Mouse (Mus musculus): ENCODE results near the gene Prkca. TPM values are rescaled to one million over a fixed set of nuclear protein-coding genes. Genes with fewer than 3 reads are reported as not detected.
A peak's percentile ranks its signal among the peaks of the same experiment; 100 is the strongest.

The Prkca gene
- total and polyA plus RNA-seq, 3 experiments, result 11.6 to 33.4 (median 32.2) TPM

DNA sequence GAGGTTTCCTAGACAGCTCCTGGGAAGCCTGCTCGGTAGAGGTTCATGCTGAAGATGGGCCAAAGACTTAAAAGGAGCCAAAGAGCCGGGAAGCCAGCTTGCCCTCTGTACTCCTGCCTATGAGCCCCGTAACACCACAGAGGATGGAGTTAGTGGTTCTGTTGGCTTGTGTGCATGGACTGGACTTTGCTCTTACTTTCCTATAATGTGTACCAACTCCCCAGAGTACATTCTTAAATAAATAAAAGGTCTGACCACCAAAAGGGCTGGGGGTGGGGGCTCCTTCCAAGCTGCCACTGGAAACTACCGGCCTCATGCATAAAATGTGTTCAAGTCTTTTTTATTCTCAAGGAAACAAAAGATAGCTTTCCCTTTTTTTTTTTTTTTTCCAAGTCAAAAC is 377.5 kb downstream of the Prkca start:
- Histone ChIP-seq H3K4me3 (no peak overlapping the region), H3K4me1 (ENCODE audit: control insufficient read depth, insufficient read depth, low read length) (no peaks in the 10 kb centered on the region), H3K27me3 (ENCODE audit: control insufficient read depth, insufficient read depth, low read length) (no peaks in the 10 kb centered on the region), H3K79me2 (replicated peaks; ENCODE audit: control insufficient read depth, insufficient read depth, low read length) (no peaks in the 10 kb centered on the region), H3K9ac (ENCODE audit: low read depth, low read length) (no peak overlapping the region), H3K27ac (no peak overlapping the region), H3K36me3 (ENCODE audit: control insufficient read depth, insufficient read depth, low read length) (no peaks in the 10 kb centered on the region)
- 94% methylated on average over 4 of the region's 4 CpGs for WGBS
- intact Hi-C loops (cut with DNase I), result no loop called here
- TF ChIP-seq POLR2A (IDR thresholded peaks at IDR 0.05; ENCODE audit: insufficient read depth, low read depth, low read length) (no peak), CTCF (IDR thresholded peaks at IDR 0.05) (no peak), EP300 (IDR thresholded peaks at IDR 0.05; ENCODE audit: insufficient read depth, low read depth, low read length) (no peak)
- DNase-seq, result no peak

GRCm38 (mm10) chr11:107965449-107965848 is 378.3 kb downstream of the Prkca start:
- Histone ChIP-seq H3K4me1 (ENCODE audit: control insufficient read depth, insufficient read depth, low read length) (no peaks in the 10 kb centered on the region), H3K27ac (no peak overlapping the region), H3K9ac (ENCODE audit: low read depth, low read length) (no peak overlapping the region), H3K27me3 (ENCODE audit: control insufficient read depth, insufficient read depth, low read length) (no peaks in the 10 kb centered on the region), H3K4me3 (no peak overlapping the region), H3K36me3 (ENCODE audit: control insufficient read depth, insufficient read depth, low read length) (no peaks in the 10 kb centered on the region), H3K79me2 (replicated peaks; ENCODE audit: control insufficient read depth, insufficient read depth, low read length) (no peaks in the 10 kb centered on the region)
- intact Hi-C loops (cut with DNase I), result no loop called here
- 70% methylated on average over 7 of the region's 7 CpGs for WGBS
- DNase-seq, result peak; percentile 40 to 49
- TF ChIP-seq CTCF (IDR thresholded peaks at IDR 0.05) (no peak), EP300 (IDR thresholded peaks at IDR 0.05; ENCODE audit: insufficient read depth, low read depth, low read length) (no peak), POLR2A (IDR thresholded peaks at IDR 0.05; ENCODE audit: insufficient read depth, low read depth, low read length) (no peak)

DNA sequence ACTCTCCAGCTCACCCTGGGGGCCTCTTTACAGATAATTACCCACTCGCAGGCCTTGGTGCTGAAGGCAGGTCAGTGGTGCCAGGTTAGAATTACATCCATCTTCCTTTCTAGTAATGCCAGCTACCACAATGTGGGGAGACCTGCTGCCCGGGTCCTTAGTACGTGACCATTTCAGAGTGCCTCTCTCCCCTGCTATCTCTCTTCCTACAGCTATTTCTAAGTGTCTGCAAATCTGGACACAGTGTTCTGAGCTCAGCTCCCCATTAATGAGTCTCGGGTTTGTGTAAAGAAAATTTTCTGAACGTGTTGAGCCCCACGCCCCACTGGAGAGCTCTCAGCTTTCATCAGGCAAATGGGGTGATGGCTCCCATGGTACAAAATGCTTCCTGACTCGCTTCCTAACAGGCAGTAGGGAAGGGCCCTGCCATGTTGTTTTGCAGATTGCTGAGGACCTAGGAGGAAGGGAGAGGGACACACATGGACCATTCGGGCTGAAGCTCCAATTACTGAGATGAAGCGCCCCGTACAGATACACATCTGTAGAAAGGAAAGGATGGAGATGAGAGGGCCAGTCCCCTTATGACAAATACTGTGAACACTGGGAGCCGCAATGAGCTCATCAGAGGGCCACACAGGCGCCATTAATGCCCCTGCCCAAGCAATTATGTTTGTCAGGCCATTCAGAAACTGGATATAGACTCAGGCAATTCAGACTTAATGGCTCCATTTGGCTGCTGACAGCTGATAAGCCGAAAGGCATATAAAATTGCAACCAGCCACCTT is 386.0 kb downstream of the Prkca start:
- H3K9ac ChIP-seq (ENCODE audit: low read depth, low read length), result no peak overlapping the region
- intact Hi-C loops (cut with DNase I), result no loop called here
- WGBS, result 91% methylated on average over 13 of the region's 13 CpGs
- H3K79me2 ChIP-seq (replicated peaks; ENCODE audit: control insufficient read depth, insufficient read depth, low read length), result no peaks in the 10 kb centered on the region
- H3K36me3 ChIP-seq (ENCODE audit: control insufficient read depth, insufficient read depth, low read length), result no peaks in the 10 kb centered on the region
- no peak overlapping the region for H3K4me3 ChIP-seq
- H3K27ac ChIP-seq, result no peak overlapping the region
- TF ChIP-seq EP300 (IDR thresholded peaks at IDR 0.05; ENCODE audit: insufficient read depth, low read depth, low read length), result no peak
- no peak for TF ChIP-seq POLR2A (IDR thresholded peaks at IDR 0.05; ENCODE audit: insufficient read depth, low read depth, low read length)
- no peak for TF ChIP-seq CTCF (IDR thresholded peaks at IDR 0.05)
- no peaks in the 10 kb centered on the region for H3K4me1 ChIP-seq (ENCODE audit: control insufficient read depth, insufficient read depth, low read length)
- DNase-seq, result no peak
- H3K27me3 ChIP-seq (ENCODE audit: control insufficient read depth, insufficient read depth, low read length), result no peaks in the 10 kb centered on the region

GRCm38 (mm10) chr11:107955191-107956062 is 388.3 kb downstream of the Prkca start:
- 82% methylated on average over 10 of the region's 10 CpGs for WGBS
- no peak for TF ChIP-seq EP300 (IDR thresholded peaks at IDR 0.05; ENCODE audit: insufficient read depth, low read depth, low read length)
- TF ChIP-seq POLR2A (IDR thresholded peaks at IDR 0.05; ENCODE audit: insufficient read depth, low read depth, low read length), result no peak
- no peak for TF ChIP-seq CTCF (IDR thresholded peaks at IDR 0.05)
- no peak for DNase-seq
- intact Hi-C loops (cut with DNase I), result no loop called here
- H3K9ac ChIP-seq (ENCODE audit: low read depth, low read length), result no peak overlapping the region
- peaks cover 2% of the 10 kb centered on the region; the same call in 1 of the 2 replicates for H3K4me1 ChIP-seq (ENCODE audit: control insufficient read depth, insufficient read depth, low read length)
- no peak overlapping the region for H3K27ac ChIP-seq
- no peaks in the 10 kb centered on the region for H3K36me3 ChIP-seq (ENCODE audit: control insufficient read depth, insufficient read depth, low read length)
- H3K79me2 ChIP-seq (replicated peaks; ENCODE audit: control insufficient read depth, insufficient read depth, low read length), result no peaks in the 10 kb centered on the region
- H3K4me3 ChIP-seq, result no peak overlapping the region
- H3K27me3 ChIP-seq (ENCODE audit: control insufficient read depth, insufficient read depth, low read length), result no peaks in the 10 kb centered on the region

DNA sequence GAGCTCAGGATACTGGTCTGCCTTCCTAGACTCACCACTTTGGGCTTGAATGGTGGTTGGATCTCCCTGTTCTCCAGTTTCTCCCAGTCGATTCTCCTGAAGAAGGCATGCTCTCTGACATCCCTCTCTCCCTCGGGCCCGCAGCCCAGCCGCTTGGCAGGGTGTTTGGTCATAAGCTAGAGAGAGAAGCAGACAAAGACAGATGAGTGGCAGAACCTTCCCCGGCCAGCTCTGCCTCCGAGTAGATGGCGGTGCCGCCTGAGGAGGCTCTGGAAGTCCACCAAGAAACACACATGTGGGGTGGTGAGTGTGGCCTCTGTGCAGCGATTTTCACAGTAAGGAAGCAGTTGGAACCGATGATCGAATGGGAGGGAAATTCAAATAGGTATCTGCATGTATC is 392.3 kb downstream of the Prkca start:
- peak; percentile 47 to 61 for DNase-seq
- peaks cover 5% of the 10 kb centered on the region; the same call in 1 of the 2 replicates for H3K4me1 ChIP-seq (ENCODE audit: control insufficient read depth, insufficient read depth, low read length)
- intact Hi-C loops (cut with DNase I), result no loop called here
- H3K27ac ChIP-seq, result no peak overlapping the region; the same call in 1 of the 2 replicates
- H3K9ac ChIP-seq (ENCODE audit: low read depth, low read length), result no peak overlapping the region
- H3K79me2 ChIP-seq (replicated peaks; ENCODE audit: control insufficient read depth, insufficient read depth, low read length), result no peaks in the 10 kb centered on the region
- H3K4me3 ChIP-seq, result no peak overlapping the region
- TF ChIP-seq CTCF (IDR thresholded peaks at IDR 0.05) (no peak), EP300 (IDR thresholded peaks at IDR 0.05; ENCODE audit: insufficient read depth, low read depth, low read length) (no peak), POLR2A (IDR thresholded peaks at IDR 0.05; ENCODE audit: insufficient read depth, low read depth, low read length) (no peak)
- no peaks in the 10 kb centered on the region for H3K36me3 ChIP-seq (ENCODE audit: control insufficient read depth, insufficient read depth, low read length)
- 54% methylated on average over 11 of the region's 11 CpGs for WGBS
- no peaks in the 10 kb centered on the region for H3K27me3 ChIP-seq (ENCODE audit: control insufficient read depth, insufficient read depth, low read length)

All from heart, adult 2 months (tissue).